Mouse (Mus musculus) c-Kit-negative CD71-positive TER-119-positive erythroid progenitor cells, embryonic 14.5 days (primary cell): ENCODE measurements around the gene Bcar3.

Experiments
- DNase-seq: peaks from one replicate; pipeline ENCODE4 v3.0.0-alpha.2; 2013; ENCODE audit warnings: low read depth, low spot score

Bcar3 gene

GRCm38 (mm10) chr3:122510240-122510750 lies 216.4 kb downstream of the Bcar3 start:
- no peak for DNase-seq

- no peak for DNase-seq
Measured at GRCm38 (mm10) chr3:122510932-122511331, 217.0 kb downstream of the Bcar3 start.

DNA sequence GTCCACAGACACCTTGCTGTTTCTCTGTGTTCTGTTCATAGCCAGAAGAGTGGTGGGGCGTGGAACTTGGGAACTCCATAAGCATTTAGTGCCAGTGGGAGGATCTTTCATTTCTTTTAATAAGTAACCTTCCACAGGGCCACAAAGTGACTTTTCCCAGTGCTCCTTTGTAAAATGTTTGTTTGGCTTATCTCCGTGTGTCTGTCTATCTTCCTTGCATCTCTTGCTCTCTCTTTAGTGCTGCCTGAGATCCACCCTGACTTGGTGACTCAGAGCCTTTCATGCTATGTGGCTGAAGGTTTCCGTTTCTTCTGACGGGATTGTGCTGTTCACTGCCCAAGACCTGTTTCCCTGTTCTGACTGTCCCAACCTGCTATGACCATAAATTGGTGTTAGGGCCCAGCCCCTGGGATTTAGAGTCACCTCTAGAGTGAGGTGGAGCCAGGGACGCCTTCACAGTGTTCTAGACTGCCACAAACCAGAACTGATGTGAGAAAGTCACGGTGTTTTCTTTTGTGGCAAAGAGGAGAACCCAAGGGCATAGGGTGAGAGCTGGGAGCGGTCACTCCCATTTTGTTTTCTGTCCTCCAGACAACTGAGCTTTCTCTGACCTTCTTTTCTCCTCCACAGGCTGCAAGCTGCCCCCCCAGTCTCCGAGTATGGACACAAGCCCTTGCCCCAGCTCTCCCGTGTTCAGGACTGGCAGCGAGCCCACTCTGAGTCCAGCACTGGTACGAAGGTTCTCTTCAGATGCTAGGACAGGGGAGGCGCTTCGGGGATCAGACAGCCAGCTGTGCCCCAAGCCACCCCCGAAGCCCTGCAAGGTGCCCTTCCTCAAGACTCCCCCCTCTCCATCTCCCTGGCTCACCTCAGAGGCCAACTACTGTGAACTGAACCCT lies 218.0 kb downstream of the Bcar3 start:
- no peak for DNase-seq

- DNase-seq = no peak
Measured at GRCm38 (mm10) chr3:122512725-122513375, 218.9 kb downstream of the Bcar3 start.

GRCm38 (mm10) chr3:122515568-122516326 lies 221.8 kb downstream of the Bcar3 start:
- DNase-seq = no peak

GRCm38 (mm10) chr3:122516327-122516695 lies 222.4 kb downstream of the Bcar3 start:
- no peak for DNase-seq

GRCm38 (mm10) chr3:122517726-122518125 lies 223.8 kb downstream of the Bcar3 start:
- DNase-seq = no peak

- no peak for DNase-seq
Measured at GRCm38 (mm10) chr3:122518231-122518736, 224.3 kb downstream of the Bcar3 start.

GRCm38 (mm10) chr3:122519082-122519481 lies 225.1 kb downstream of the Bcar3 start:
- DNase-seq = no peak

GRCm38 (mm10) chr3:122520365-122520764 lies 226.4 kb downstream of the Bcar3 start:
- DNase-seq = no peak

DNA sequence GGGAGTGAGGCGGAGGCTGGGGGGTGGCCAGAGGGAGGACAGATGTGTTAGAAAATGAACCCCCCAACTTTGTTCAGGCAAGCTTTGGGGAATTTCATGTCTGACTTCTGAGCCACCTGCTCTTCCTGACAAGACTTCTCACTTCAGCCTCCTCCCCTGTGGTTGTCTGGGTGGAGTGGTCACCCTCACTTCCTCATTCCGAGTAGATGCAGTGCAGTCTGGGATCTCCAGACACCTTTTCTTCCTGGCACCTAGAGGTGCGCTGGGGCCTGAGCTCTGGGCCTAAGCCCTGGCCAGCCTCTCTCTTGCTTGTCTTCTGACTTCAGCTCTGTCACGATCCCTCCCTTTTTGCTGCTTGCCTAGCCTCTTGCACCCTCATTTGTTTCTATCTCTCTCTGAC lies 226.9 kb downstream of the Bcar3 start:
- no peak for DNase-seq

- no peak for DNase-seq
Measured at GRCm38 (mm10) chr3:122521294-122521693, 227.4 kb downstream of the Bcar3 start.

DNA sequence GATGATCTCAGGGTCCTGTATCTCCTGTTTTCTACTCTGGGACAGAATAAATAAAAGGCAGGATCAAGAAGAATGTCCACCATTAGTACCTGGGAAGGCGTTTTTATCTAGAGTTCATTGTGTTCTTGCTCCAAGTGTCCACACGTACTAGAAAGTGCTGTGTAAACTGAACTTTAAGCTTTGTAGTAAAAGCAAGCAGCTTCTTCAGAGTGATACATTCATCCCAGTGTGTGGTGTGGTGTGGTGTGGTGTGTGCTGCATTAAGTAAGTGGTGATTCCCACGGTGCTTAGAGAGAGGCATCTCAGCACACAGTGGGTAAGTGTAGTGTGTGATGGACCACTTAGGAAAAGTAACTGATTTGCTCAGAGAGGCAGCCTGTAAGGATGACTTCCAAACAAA lies 234.5 kb downstream of the Bcar3 start:
- DNase-seq = no peak

GRCm38 (mm10) chr3:122535938-122536703 lies 242.2 kb downstream of the Bcar3 start:
- DNase-seq = no peak

DNA sequence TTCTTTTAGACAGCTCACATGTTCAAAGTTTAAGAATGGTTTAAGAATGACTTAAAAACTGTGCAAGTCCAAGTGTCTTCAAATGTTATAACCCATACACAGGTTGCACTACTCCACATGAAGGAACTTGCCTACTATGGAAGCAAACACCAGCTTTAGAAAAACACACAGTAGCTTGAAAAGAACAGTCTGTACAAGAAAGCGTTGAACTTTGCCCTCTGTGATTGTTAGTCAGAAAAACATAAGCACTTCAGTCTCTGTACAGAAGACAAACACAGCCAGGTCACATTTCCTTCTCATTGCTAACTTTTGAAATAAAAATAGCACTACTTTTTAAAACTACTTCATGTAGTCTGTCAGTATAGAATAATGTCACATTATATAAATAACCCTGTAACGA lies 244.9 kb downstream of the Bcar3 start:
- no peak for DNase-seq

- DNase-seq = no peak
Measured at GRCm38 (mm10) chr3:122539961-122540690, 246.2 kb downstream of the Bcar3 start.

- DNase-seq = no peak
Measured at GRCm38 (mm10) chr3:122540918-122541317, 247.0 kb downstream of the Bcar3 start.

GRCm38 (mm10) chr3:122545346-122545745 lies 251.4 kb downstream of the Bcar3 start:
- no peak for DNase-seq

GRCm38 (mm10) chr3:122547469-122547868 lies 253.5 kb downstream of the Bcar3 start:
- DNase-seq = no peak

- no peak for DNase-seq
Measured at GRCm38 (mm10) chr3:122551174-122551573, 257.2 kb downstream of the Bcar3 start.
